ENCODE assay signal across 18 mouse cellular contexts in the genomic region with DNA sequence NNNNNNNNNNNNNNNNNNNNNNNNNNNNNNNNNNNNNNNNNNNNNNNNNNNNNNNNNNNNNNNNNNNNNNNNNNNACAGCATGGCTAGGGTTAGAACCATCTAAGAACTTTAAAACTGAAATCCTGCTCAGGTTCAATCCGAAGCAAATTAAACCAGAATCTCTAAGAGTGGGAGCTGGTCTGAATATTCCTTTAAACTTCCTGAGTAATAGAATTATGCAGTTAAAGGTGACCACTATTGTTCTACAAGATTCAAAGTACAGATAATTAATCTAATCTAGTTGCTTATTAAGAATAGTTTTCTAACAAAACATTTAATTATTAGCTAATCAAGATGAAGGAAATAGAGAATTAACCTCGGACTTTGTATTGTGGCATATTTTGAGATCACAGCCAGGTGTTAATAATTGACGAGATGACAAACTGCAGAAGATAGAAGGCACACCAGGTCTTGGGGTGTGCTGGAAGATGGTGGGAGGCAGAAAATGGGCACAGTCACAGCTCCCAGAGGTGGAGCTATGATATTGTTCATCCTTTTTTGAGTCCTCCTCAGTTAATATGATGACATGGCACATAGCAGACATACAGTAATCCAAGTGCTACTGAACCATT.
A peak's percentile ranks its signal among the peaks of the same experiment; 100 is the strongest.
DNase-seq lines count a peak whose midpoint lies in the region; ATAC-seq and TF ChIP-seq lines count a peak whose summit lies in the region.
"Had no signal": no experiment of that assay in that cellular context is flagged by ENCODE, and none has a peak within 500 bp of the region (broad histone marks: within the 10 kb centered on the region; RNA-seq: fewer than 3 reads in every experiment).

No protein-coding gene starts in this region.

- H3K4me2 ChIP-seq in midbrain, embryonic 11.5 days, result no peak overlapping the region
- no peak overlapping the region for H3K4me2 ChIP-seq in midbrain, embryonic 15.5 days
- H3K4me2 ChIP-seq in kidney, postnatal 0 days (ENCODE audit: low read length), result no peak overlapping the region
- H3K4me2 ChIP-seq: embryonic facial prominence, embryonic 12.5 days; forebrain, embryonic 12.5 days; heart, embryonic 12.5 days had no signal

- no peak overlapping the region for H3K4me3 ChIP-seq in midbrain, embryonic 11.5 days (ENCODE audit: low read depth, low read length)
- H3K4me3 ChIP-seq in midbrain, embryonic 15.5 days, result no peak overlapping the region
- no peak overlapping the region for H3K4me3 ChIP-seq in kidney, postnatal 0 days (replicated peaks; ENCODE audit: low read depth, low read length)
- no peak overlapping the region for H3K4me3 ChIP-seq in thymus, adult 2 months (ENCODE audit: control insufficient read depth, insufficient read depth, low read length)
- H3K4me3 ChIP-seq: embryonic facial prominence, embryonic 12.5 days; forebrain, embryonic 12.5 days; heart, embryonic 12.5 days had no signal

- no peaks in the 10 kb centered on the region for H3K27me3 ChIP-seq in midbrain, embryonic 11.5 days (ENCODE audit: control insufficient read depth, insufficient read depth, low read length)
- H3K27me3 ChIP-seq in midbrain, embryonic 15.5 days (replicated peaks), result no peaks in the 10 kb centered on the region
- H3K27me3 ChIP-seq in kidney, postnatal 0 days (ENCODE audit: insufficient read depth, low read length), result no peaks in the 10 kb centered on the region
- no peaks in the 10 kb centered on the region for H3K27me3 ChIP-seq in thymus, adult 2 months (ENCODE audit: control insufficient read depth, insufficient read depth, low read length)
- H3K27me3 ChIP-seq: embryonic facial prominence, embryonic 12.5 days; forebrain, embryonic 12.5 days; heart, embryonic 12.5 days had no signal

- no peak overlapping the region for H3K9ac ChIP-seq in midbrain, embryonic 11.5 days (ENCODE audit: low read length)
- no peak overlapping the region for H3K9ac ChIP-seq in midbrain, embryonic 15.5 days
- no peak overlapping the region for H3K9ac ChIP-seq in kidney, postnatal 0 days (ENCODE audit: low read depth, low read length)
- H3K9ac ChIP-seq: embryonic facial prominence, embryonic 12.5 days; forebrain, embryonic 12.5 days; heart, embryonic 12.5 days had no signal

- no peaks in the 10 kb centered on the region for H3K36me3 ChIP-seq in midbrain, embryonic 11.5 days (ENCODE audit: control insufficient read depth, insufficient read depth, low read length)
- no peaks in the 10 kb centered on the region for H3K36me3 ChIP-seq in midbrain, embryonic 15.5 days (replicated peaks)
- no peaks in the 10 kb centered on the region for H3K36me3 ChIP-seq in kidney, postnatal 0 days (ENCODE audit: insufficient read depth, low read length)
- no peaks in the 10 kb centered on the region for H3K36me3 ChIP-seq in thymus, adult 2 months (ENCODE audit: control insufficient read depth, insufficient read depth, low read length)
- H3K36me3 ChIP-seq: embryonic facial prominence, embryonic 12.5 days; forebrain, embryonic 12.5 days; heart, embryonic 12.5 days had no signal

- intact Hi-C loops in gastrocnemius, postnatal 14 days (cut with DNase I; ENCODE audit: low total_unique reads), result no loop called here

- H3K27ac ChIP-seq in midbrain, embryonic 11.5 days (ENCODE audit: low read depth, low read length), result no peak overlapping the region
- H3K27ac ChIP-seq in midbrain, embryonic 15.5 days, result no peak overlapping the region
- H3K27ac ChIP-seq in kidney, postnatal 0 days, result no peak overlapping the region
- H3K27ac ChIP-seq in thymus, adult 2 months (ENCODE audit: control insufficient read depth, insufficient read depth, low read length), result no peak overlapping the region
- H3K27ac ChIP-seq: embryonic facial prominence, embryonic 12.5 days; forebrain, embryonic 12.5 days had no signal

- no peaks in the 10 kb centered on the region for H3K4me1 ChIP-seq in midbrain, embryonic 11.5 days (ENCODE audit: control insufficient read depth, insufficient read depth, low read length)
- no peaks in the 10 kb centered on the region for H3K4me1 ChIP-seq in midbrain, embryonic 15.5 days
- no peaks in the 10 kb centered on the region for H3K4me1 ChIP-seq in kidney, postnatal 0 days (replicated peaks; ENCODE audit: insufficient read depth, low read length)
- H3K4me1 ChIP-seq in thymus, adult 2 months (replicated peaks; ENCODE audit: control insufficient read depth, insufficient read depth, low read length), result no peaks in the 10 kb centered on the region
- H3K4me1 ChIP-seq: embryonic facial prominence, embryonic 12.5 days; forebrain, embryonic 12.5 days; heart, embryonic 12.5 days had no signal

- 88% methylated on average over 3 of the region's 3 CpGs for WGBS in midbrain, embryonic 11.5 days
- 90% methylated on average over 3 of the region's 3 CpGs for WGBS in midbrain, embryonic 15.5 days
- WGBS in kidney, postnatal 0 days, result 69% methylated on average over 3 of the region's 3 CpGs
- 82% methylated on average over 3 of the region's 3 CpGs for WGBS in thymus, adult 2 months

- DNase-seq in midbrain, embryonic 11.5 days (ENCODE audit: low spot score, missing footprints), result peak; percentile 8
- DNase-seq in kidney, adult 8-10 months, result peak; percentile 29 to 41
- DNase-seq in kidney, postnatal 0 days (ENCODE audit: low spot score), result peak; percentile 15
- DNase-seq in kidney, postnatal 36 days, result peak; percentile 28 to 46
- DNase-seq in gastrocnemius, postnatal 14 days, result no peak
- no peak for DNase-seq in thymus, adult 2 months
- no peak for DNase-seq in thymus, adult 18-20 months
- DNase-seq: adrenal gland, adult 8-10 months; adrenal gland, postnatal 36 days; cerebellum, adult 2 months; cerebellum, postnatal 10 days; gastrocnemius, postnatal 25 days; heart, postnatal 36 days had no signal

- no peaks in the 10 kb centered on the region for H3K9me3 ChIP-seq in midbrain, embryonic 11.5 days (ENCODE audit: control insufficient read depth, low read length)
- H3K9me3 ChIP-seq in midbrain, embryonic 15.5 days, result no peaks in the 10 kb centered on the region
- H3K9me3 ChIP-seq in kidney, postnatal 0 days (replicated peaks; ENCODE audit: low read length), result no peaks in the 10 kb centered on the region
- H3K9me3 ChIP-seq: embryonic facial prominence, embryonic 12.5 days; forebrain, embryonic 12.5 days; heart, embryonic 12.5 days had no signal

- TF ChIP-seq POLR2A in thymus, adult 2 months (IDR thresholded peaks at IDR 0.05; ENCODE audit: control insufficient read depth, extremely low read depth, insufficient read depth, low read length, poor library complexity), result no peak

- ATAC-seq in midbrain, embryonic 11.5 days (ENCODE audit: low FRiP score), result no peak
- ATAC-seq in midbrain, embryonic 15.5 days (replicated peaks), result no peak
- ATAC-seq in kidney, postnatal 0 days (replicated peaks; ENCODE audit: low FRiP score, low read depth), result peak; percentile 88
- ATAC-seq: forebrain, embryonic 16.5 days had no signal

- TF ChIP-seq CTCF in kidney, postnatal 0 days (IDR thresholded peaks at IDR 0.05; ENCODE audit: low read depth), result no peak
- TF ChIP-seq CTCF in thymus, adult 2 months (IDR thresholded peaks at IDR 0.05; ENCODE audit: borderline replicate concordance, control insufficient read depth, extremely low read depth, insufficient read depth, low read length, poor library complexity), result no peak

Comparison
In these comparisons a context has a peak if more than half of its experiments do, and no peak if none do; other contexts are left out.
1. DNase-seq: peak in midbrain, embryonic 11.5 days (single experiment), kidney, adult 8-10 months (2 of 2), kidney, postnatal 0 days (single experiment) and kidney, postnatal 36 days (2 of 2); none in gastrocnemius, postnatal 14 days (single experiment), thymus, adult 2 months (single experiment) and thymus, adult 18-20 months (0 of 2).